Mouse (Mus musculus) bone marrow macrophage, adult 2 months (primary cell): ENCODE measurements at regions not wholly inside any gene's neighbourhood (a gene's known extent, or its start where the extent isn't known, plus 50 kb on each side); places are given as distances from the start of the nearest gene placed in this dataset.

ENCODE experiments used
- CTCF ChIP-seq: IDR thresholded peaks from 2 replicates; pipeline ENCODE4 v1.5.1; 2012; ENCODE audit warnings: low read depth, mild to moderate bottlenecking, low read length, moderate library complexity
- POLR2A ChIP-seq: IDR thresholded peaks from 2 replicates; pipeline ENCODE4 v1.6.1; 2012; ENCODE audit warnings: mild to moderate bottlenecking, low read depth, low read length, borderline replicate concordance

GRCm38 (mm10) chr1:88605616-88606190 is 95.8 kb upstream of the Glrp1 start:
- TF ChIP-seq CTCF: no peak
- TF ChIP-seq POLR2A: no peak
